Mouse (Mus musculus): ENCODE measurements at regions not wholly inside any gene's neighbourhood (a gene's known extent, or its start where the extent isn't known, plus 50 kb on each side); places are given as distances from the start of the nearest gene placed in this dataset.

GRCm38 (mm10) chr4:31621205-31621604 is 342.7 kb upstream of the Map3k7 start:
- no peak overlapping the region for H3K9ac ChIP-seq (ENCODE audit: low read depth, low read length)
- no peaks in the 10 kb centered on the region for H3K27me3 ChIP-seq (replicated peaks; ENCODE audit: control insufficient read depth, insufficient read depth, low read length)
- no peaks in the 10 kb centered on the region for H3K4me1 ChIP-seq (replicated peaks; ENCODE audit: control insufficient read depth, insufficient read depth, low read length)
- no peak overlapping the region for H3K4me2 ChIP-seq (replicated peaks; ENCODE audit: low read depth)
- 94% methylated on average over 2 of the region's 2 CpGs for WGBS
- H3K27ac ChIP-seq (ENCODE audit: low read depth, low read length), result no peak overlapping the region
- H3K36me3 ChIP-seq (ENCODE audit: control insufficient read depth, insufficient read depth), result no peaks in the 10 kb centered on the region
- no peaks in the 10 kb centered on the region for H3K9me3 ChIP-seq (ENCODE audit: control insufficient read depth)
- no peak for TF ChIP-seq CTCF (IDR thresholded peaks at IDR 0.05; ENCODE audit: low read depth)
- H3K4me3 ChIP-seq (ENCODE audit: low read depth, low read length), result no peak overlapping the region
- no peak for ATAC-seq

GRCm38 (mm10) chr4:31627053-31627452 is 336.8 kb upstream of the Map3k7 start:
- 90% methylated on average over 3 of the region's 3 CpGs for WGBS
- no peak overlapping the region for H3K4me3 ChIP-seq (ENCODE audit: low read depth, low read length)
- H3K4me2 ChIP-seq (replicated peaks; ENCODE audit: low read depth), result no peak overlapping the region
- TF ChIP-seq CTCF (IDR thresholded peaks at IDR 0.05; ENCODE audit: low read depth), result no peak
- H3K36me3 ChIP-seq (ENCODE audit: control insufficient read depth, insufficient read depth), result no peaks in the 10 kb centered on the region
- H3K27ac ChIP-seq (ENCODE audit: low read depth, low read length), result no peak overlapping the region
- H3K9ac ChIP-seq (ENCODE audit: low read depth, low read length), result no peak overlapping the region
- H3K9me3 ChIP-seq (ENCODE audit: control insufficient read depth), result no peaks in the 10 kb centered on the region
- no peaks in the 10 kb centered on the region for H3K27me3 ChIP-seq (replicated peaks; ENCODE audit: control insufficient read depth, insufficient read depth, low read length)
- H3K4me1 ChIP-seq (replicated peaks; ENCODE audit: control insufficient read depth, insufficient read depth, low read length), result no peaks in the 10 kb centered on the region
- ATAC-seq, result no peak

- 93% methylated on average over 10 of the region's 10 CpGs for WGBS
- H3K36me3 ChIP-seq (ENCODE audit: control insufficient read depth, insufficient read depth), result no peaks in the 10 kb centered on the region
- no peak overlapping the region for H3K27ac ChIP-seq (ENCODE audit: low read depth, low read length)
- no peaks in the 10 kb centered on the region for H3K27me3 ChIP-seq (replicated peaks; ENCODE audit: control insufficient read depth, insufficient read depth, low read length)
- TF ChIP-seq CTCF (IDR thresholded peaks at IDR 0.05; ENCODE audit: low read depth), result no peak
- H3K9me3 ChIP-seq (ENCODE audit: control insufficient read depth), result no peaks in the 10 kb centered on the region
- no peak overlapping the region for H3K4me3 ChIP-seq (ENCODE audit: low read depth, low read length)
- H3K4me1 ChIP-seq (replicated peaks; ENCODE audit: control insufficient read depth, insufficient read depth, low read length), result no peaks in the 10 kb centered on the region
- no peak overlapping the region for H3K4me2 ChIP-seq (replicated peaks; ENCODE audit: low read depth)
- H3K9ac ChIP-seq (ENCODE audit: low read depth, low read length), result no peak overlapping the region
- no peak for ATAC-seq
Measured at GRCm38 (mm10) chr4:31627777-31628176, 336.1 kb upstream of the Map3k7 start.

GRCm38 (mm10) chr4:31638564-31638963 is 325.3 kb upstream of the Map3k7 start:
- H3K27me3 ChIP-seq (replicated peaks; ENCODE audit: control insufficient read depth, insufficient read depth, low read length), result no peaks in the 10 kb centered on the region
- 0 out of 2 replicates have a peak, but pooled peaks cover 4% of the 10 kb centered on the region for H3K9me3 ChIP-seq (ENCODE audit: control insufficient read depth)
- no peak overlapping the region for H3K4me2 ChIP-seq (replicated peaks; ENCODE audit: low read depth)
- H3K9ac ChIP-seq (ENCODE audit: low read depth, low read length), result no peak overlapping the region
- H3K36me3 ChIP-seq (ENCODE audit: control insufficient read depth, insufficient read depth), result no peaks in the 10 kb centered on the region
- no peak for ATAC-seq
- 89% methylated on average over 6 of the region's 6 CpGs for WGBS
- H3K27ac ChIP-seq (ENCODE audit: low read depth, low read length), result no peak overlapping the region
- no peaks in the 10 kb centered on the region for H3K4me1 ChIP-seq (replicated peaks; ENCODE audit: control insufficient read depth, insufficient read depth, low read length)
- no peak overlapping the region for H3K4me3 ChIP-seq (ENCODE audit: low read depth, low read length)
- no peak for TF ChIP-seq CTCF (IDR thresholded peaks at IDR 0.05; ENCODE audit: low read depth)

GRCm38 (mm10) chr4:31642161-31642560 is 321.7 kb upstream of the Map3k7 start:
- Histone ChIP-seq H3K27ac (ENCODE audit: low read depth, low read length) (no peak overlapping the region), H3K4me3 (ENCODE audit: low read depth, low read length) (no peak overlapping the region), H3K4me2 (replicated peaks; ENCODE audit: low read depth) (no peak overlapping the region), H3K4me1 (replicated peaks; ENCODE audit: control insufficient read depth, insufficient read depth, low read length) (no peaks in the 10 kb centered on the region), H3K9me3 (ENCODE audit: control insufficient read depth) (no peaks in the 10 kb centered on the region), H3K36me3 (ENCODE audit: control insufficient read depth, insufficient read depth) (no peaks in the 10 kb centered on the region), H3K27me3 (replicated peaks; ENCODE audit: control insufficient read depth, insufficient read depth, low read length) (no peaks in the 10 kb centered on the region), H3K9ac (ENCODE audit: low read depth, low read length) (no peak overlapping the region)
- no peak for ATAC-seq
- 21% methylated on average over 9 of the region's 9 CpGs for WGBS
- peak; percentile 68 for TF ChIP-seq CTCF (IDR thresholded peaks at IDR 0.05; ENCODE audit: low read depth)

- Histone ChIP-seq H3K9me3 (ENCODE audit: control insufficient read depth) (no peaks in the 10 kb centered on the region), H3K27me3 (replicated peaks; ENCODE audit: control insufficient read depth, insufficient read depth, low read length) (no peaks in the 10 kb centered on the region), H3K4me2 (replicated peaks; ENCODE audit: low read depth) (no peak overlapping the region), H3K4me1 (replicated peaks; ENCODE audit: control insufficient read depth, insufficient read depth, low read length) (no peaks in the 10 kb centered on the region), H3K4me3 (ENCODE audit: low read depth, low read length) (no peak overlapping the region), H3K9ac (ENCODE audit: low read depth, low read length) (no peak overlapping the region), H3K27ac (ENCODE audit: low read depth, low read length) (no peak overlapping the region), H3K36me3 (ENCODE audit: control insufficient read depth, insufficient read depth) (no peaks in the 10 kb centered on the region)
- 42% methylated on average over 10 of the region's 10 CpGs for WGBS
- TF ChIP-seq CTCF (IDR thresholded peaks at IDR 0.05; ENCODE audit: low read depth), result no peak
- ATAC-seq, result no peak
Measured at GRCm38 (mm10) chr4:31642593-31643290, 321.2 kb upstream of the Map3k7 start.
